Mouse (Mus musculus): Measurements from ENCODE around the gene Krt2. TPM values are rescaled to one million over a fixed set of nuclear protein-coding genes. Genes with fewer than 3 reads are reported as not detected.
A peak's percentile ranks its signal among the peaks of the same experiment; 100 is the strongest.

Krt2 gene
- total RNA-seq (2021): not detected
- not detected in 2 replicates for polyA plus RNA-seq (2012; rRNA removed)
- long read RNA-seq: 0 reads

DNA sequence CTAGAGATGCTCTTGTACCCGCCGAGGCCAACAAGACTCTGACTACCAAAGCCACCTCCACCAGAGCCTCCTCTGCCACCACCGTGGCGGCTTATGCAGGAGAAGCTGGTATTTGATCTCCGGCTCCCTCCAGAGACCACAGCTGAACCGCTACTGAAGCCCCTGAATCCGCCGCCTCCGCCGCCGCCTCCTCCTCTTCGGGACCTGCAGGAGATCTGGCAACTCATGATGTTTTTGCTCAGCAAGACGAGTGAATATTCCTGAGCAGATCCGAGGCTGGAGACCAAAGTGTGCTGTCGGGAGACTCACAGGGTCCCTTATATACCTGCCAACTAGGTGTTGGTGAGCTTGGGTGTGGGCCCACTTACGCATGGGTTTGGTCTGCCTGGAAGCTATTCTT lies at the start of gene Krt2:
Gene Krt2, minus strand, starts transcription at position 295 of the 400 bp plus-strand sequence.
- DNase-seq: no peak

DNA sequence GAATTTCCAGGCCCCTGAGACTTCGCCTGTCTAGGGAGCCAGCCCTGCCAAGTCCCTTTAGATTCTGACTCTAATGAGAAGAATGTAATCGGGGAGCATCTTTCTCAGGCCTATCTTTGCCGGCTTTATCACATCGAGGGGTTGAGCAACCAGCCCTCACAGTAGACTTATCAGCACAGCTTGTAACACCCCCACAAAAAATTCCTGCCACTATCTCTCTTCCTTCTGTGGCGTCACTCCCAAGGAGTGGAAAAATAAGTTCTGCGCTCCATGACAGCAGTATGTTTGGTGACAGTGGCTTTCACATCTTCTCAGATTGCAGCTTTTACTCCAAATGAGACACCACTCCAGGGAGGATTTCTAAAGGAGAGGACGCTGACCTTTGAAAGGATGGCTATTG lies 48.8 kb upstream of the Krt2 start:
- no peak for DNase-seq

DNA sequence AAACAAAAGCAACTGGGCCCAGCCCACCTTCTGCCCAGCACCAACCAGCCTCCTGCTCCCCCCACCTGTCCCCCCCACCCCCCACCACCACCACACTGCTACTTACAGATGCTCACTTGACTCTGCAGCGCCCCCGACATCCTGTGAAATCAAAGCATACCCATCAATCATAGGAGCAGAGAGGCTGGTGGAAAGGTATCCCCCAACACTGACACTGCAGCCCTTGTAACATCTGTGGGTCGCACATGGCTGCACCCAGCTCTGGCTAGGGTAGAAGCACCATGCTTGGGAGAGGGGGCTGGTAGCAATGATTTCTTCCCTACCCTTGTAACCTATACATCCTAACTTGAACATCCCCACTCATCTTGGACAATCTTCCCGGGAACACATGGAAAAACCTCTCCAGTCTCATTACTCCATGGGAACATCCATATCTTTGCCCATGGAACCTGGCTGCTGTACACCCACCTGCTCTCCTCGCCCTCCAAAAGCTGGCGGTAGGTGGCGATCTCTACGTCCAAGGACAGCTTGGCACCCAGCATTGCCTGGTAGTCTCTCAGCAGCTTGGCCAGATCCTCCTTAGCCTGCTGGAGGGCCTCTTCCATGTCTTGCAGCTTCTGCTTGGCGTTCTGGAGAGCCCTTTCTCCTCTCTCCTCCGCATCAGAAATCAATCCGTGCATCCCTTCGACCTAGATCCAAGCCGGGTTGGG lies 42.6 kb upstream of the Krt2 start:
- DNase-seq: no peak

DNA sequence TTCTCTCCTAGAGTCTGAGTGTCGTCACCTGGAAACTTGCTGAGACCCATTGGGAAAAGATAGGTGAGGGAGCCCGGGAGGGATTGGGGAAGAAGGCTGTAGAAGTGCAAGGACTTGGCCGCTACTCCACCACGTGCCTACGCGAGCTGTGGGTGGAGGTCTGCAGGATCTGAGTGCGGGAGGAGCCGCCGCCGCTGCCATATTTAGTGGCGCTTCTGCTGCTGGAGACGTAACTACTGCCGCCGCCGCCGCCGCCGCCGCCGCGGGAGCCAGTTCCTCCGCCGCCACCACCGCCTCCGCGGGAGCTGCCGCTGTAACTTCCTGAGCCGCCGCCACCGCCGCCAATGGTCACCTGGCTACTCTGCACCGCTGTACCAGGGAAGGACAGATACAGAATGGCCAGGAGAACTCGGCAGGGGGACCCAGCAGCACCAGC lies 41.8 kb upstream of the Krt2 start:
- peak; percentile 54 for DNase-seq

DNA sequence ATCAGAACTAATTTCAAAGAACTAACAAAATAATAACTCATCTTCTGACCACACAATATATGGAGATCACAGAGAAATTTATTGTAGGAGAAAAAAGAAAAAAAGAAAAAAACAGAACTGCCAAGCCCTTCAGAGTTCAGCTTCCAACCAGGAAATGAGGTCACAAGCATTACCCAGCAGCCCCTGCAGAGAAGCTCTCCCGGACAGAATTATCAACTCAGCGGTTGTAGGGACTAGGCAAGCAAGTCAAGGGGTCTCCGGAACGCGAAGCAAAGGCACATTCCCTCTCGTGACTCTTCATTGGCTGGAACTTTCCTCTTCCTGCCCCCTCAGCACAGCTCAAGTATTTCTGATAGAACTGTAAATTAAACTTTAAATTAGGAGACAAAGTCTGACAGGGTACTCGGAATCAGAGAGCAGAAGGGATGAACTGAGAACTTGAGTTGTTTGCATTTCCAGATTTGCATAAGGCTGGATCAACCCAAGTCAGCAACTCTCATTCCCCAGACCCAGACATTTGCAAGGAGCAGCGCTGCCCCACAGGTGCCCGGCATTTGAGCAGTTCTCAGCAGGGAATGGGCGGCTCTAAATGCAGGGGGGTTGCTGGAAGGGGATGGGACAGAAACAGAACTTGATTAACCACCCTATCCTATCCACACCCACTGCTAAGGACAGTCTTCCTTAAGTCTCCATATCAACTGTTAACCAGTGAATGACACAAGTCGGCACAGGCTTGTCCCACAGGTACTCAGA lies 40.9 kb upstream of the Krt2 start:
- no peak for DNase-seq

DNA sequence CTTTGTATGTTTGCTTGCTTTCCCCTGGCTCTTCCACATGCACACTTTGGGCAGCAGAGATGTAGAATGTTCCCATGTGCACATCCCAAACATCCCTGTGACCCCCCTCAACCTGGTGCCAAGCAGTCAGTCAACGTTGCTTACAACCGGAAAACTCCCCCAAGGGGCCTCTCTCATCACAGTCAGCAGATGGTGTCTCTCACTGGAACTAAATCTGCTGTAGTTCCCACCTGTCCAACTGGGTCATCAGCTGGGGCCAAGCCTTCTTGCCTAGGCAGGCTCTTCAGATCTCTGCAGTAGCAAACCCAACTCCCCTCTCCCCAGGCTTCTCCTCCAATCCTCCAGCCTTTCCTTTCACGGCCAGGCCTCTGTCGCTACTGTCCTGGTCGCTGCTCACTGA lies 38.7 kb upstream of the Krt2 start:
- no peak for DNase-seq

DNA sequence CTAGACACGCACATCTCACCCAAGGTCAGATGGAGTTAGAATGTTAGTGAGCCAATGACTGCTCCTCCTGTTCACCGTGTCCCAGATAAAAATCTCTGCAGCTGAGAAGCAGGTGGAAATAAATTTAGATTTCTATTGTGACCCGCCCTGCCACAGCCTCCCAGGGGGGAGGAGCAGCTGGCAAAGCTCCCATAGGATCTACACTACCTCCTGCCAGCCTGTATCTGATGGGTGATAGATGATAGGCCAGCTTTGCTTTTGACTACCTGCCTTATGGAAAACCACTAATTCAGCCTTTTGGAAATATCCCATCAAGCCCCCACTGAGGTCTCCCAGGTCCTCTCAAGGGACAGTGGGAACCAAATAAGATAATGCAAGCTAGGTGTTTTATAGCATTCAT lies 37.8 kb upstream of the Krt2 start:
- no peak for DNase-seq

DNA sequence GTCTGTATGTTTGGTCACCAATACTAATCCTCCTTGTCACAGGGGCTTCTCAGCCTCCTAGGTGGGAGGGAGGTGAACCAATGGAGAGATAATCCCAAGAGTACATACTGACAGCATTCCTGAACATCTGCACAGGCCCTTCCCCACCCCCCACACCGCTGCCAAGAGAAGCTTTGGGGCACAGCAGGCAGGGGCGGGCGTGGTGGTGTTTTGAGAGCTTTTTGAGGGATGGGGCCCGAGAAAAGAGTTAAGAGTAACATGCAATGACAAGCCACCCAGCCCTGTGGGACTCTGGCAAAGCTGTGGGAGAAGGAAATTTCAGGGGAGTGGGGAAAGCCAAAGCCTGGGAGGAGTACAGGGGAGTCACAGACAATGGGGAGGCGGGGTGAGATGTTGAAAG lies 36.3 kb upstream of the Krt2 start:
- no peak for DNase-seq

DNA sequence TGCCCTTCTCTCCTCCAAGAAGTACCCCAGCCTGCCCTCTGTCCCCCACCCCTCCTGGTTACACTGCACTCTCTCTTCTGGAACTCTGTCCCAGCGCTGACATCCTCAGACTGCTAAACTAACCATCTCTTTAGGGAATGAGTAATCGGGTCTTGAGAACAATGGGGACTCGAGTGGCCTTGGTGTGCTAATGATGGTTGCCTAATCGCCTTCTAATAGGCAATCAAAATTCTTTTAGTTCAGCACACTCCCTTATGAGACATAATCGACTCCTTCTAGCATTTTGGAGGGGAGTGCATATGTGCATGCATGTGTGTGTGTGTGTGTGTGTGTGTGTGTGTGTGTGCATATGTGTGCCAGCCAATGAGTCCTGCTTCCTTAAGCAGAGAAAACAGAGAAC lies 34.6 kb upstream of the Krt2 start:
- peak; percentile 11 for DNase-seq

DNA sequence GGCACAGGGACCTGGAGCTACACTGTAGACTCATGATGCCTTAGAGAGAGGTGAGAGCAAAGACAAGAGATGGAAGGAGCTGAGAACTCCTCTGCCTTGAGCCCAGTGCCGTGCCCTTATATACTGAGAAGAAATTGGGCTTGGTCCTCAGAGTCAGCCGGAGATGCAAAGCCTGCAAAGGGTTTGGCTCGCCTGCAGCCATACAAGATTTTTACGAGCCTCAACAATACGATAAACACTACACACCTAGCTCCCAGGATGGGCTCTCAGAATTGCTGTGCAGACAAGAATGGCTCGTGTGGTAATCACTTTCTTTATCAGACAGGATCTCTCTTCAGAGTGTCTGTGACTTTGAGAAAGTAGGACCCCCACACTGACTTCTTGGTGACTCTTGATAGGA lies 32.7 kb upstream of the Krt2 start, which contains the start of gene Krt1:
Gene Krt1, minus strand, starts transcription at position 101 of the 400 bp plus-strand sequence.
- no peak for DNase-seq

DNA sequence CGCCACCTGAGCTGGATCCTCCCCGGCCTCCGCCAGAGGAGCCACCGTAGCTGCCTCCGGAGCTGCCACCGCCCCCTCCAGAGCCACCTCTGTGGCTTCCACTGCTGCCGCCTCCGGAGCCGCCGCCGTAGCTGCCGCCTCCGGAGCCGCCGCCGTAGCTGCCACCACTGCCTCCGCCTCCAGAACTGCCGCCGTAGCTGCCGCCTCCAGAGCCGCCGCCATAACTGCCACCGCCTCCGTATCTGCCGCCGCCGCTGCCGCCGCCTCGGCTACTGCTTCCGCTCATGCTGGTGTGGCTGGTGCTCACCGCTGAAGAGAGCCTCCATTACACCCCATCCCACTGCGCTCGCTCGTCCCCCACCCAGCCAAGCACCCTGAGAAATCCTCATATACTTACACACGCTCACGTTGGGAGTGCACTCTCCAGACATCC lies 28.0 kb upstream of the Krt2 start:
- DNase-seq: peak; percentile 72

DNA sequence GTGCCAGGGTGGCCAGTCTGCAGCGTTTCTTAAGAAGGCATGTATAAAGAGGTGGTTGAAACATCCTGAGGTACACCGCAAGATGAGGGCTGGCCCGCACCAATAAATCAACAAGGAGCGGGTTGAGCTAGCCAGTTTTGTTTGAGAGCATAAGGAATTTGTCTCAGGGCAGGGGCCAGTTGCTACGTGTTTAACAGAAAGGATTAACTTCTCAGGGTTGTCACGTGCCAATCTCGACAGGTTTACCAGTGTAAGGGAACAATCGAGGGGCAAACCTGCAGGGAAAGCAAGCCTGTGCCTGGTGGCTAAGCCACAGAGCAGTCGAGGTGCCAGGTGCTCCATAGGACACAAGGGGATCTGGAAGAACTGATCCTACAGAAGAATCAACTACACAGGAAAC lies 25.2 kb upstream of the Krt2 start:
- no peak for DNase-seq

DNA sequence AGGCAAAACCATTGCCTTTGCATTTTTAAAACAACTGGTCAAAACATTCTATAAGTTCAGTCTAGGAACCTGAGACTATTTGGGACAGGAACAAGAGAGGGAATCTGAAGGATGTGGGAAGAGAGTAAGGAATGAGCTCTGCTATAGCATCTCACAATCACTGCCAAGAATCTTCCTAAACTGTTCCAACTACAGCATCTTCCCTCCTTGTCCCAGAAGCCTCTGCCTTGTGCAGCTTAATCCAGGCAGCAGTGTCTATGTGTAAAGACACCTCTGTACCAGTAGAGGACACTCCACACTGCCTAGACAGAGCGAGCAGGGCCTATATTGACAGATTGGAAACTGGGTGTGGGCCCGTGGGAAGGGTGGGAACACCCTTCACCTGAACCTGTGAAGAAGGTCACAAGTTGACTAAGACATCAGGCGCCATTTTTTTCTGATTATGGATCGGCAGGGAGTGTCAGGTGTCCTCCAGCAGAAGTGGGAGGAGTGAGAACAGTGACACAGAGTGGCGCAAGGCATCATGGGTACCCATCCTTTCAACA lies 16.9 kb upstream of the Krt2 start:
- DNase-seq: no peak

DNA sequence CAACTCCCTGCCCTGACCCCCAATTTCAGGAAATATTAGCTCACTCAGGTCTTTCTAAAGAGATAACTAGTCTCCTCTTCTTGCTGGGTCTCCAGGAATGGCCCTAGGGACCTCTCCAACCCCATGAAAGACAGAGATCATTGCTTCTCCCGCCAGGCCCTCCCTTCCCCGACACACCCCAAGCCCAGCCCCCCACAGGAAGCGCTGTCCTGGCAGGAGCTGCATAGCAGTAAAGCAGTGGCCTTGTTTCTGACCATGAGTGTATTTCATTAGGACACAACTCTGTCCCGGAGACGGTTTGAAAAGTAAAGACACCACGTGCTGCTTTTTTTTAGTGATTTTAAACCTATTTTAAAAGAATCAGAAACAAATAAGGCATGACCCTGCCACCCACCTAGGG lies 15.2 kb upstream of the Krt2 start:
- peak; percentile 70 for DNase-seq

DNA sequence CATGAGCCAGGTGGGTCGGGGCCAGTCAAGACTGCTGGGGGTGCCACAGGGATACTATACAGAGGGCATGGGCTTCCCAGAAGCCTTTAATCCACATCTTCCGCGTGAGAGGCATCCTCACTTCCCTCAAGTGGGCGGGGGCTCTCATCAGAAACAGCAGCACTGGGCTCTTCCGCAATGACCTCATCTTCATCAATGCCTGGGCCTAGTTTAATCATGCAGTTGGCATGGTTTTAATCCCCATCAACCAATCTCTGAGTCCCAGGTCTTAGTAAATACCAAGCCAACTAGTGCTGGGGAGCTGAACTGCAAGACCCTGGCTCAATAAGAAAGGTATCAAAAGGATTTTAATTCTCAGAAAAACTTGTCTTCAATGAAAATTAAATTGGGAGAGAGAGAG lies 11.5 kb upstream of the Krt2 start:
- DNase-seq: no peak

DNA sequence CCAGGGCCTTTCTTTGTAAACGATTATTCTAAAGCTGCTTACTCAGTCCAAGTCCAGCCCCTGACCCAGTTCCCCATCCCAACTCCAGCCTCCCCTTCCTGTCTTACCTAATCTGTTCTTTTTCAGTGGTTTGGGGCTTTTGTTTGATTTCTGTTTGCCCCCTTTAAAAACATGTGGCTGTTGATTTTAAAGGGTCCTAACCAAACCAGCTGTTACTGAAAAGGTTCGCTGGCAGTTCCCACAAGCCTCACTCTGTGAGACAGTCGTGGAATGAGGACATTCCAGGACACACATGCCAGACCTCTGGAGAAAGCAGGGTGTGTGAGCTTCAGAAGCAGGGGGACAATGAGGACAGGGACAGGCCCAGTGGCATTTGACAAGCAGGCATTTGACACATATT lies 3.8 kb upstream of the Krt2 start:
- DNase-seq: no peak

DNA sequence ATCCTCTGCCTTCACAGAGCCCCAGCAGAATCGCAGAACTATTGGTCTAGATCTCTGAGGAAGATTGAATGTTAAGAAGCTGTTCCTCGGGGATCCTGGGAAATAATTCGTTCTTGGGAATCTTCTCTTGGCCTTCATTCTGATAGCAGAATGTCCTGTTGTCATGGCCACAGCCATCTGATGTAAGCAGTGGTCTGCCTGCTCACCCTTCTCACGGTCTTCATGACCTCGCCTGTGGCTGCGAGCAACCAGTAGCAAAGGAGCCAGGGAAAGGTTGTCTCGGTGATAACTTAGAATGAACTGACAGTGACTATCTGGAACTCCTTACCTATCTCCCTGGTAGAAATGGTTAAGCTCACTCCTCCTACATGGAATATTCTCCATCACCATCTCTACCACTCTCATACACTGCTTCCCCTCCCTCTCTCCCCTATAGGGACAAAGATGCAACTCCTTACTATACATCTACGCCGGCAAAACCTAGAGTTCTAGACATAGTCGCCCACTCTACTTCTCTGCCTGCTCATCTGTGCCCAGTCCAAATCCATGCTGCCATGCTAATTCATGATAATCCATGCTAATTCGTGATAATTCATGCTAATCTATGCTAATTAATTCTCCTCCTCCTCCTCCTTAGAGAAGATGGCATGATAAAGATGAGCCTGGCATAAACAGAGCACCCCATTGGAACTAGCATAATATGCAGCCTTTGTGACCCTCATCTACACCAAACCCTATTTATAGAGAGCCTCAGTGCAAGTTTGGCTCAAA lies 14.7 kb downstream of the Krt2 start:
- DNase-seq: no peak

DNA sequence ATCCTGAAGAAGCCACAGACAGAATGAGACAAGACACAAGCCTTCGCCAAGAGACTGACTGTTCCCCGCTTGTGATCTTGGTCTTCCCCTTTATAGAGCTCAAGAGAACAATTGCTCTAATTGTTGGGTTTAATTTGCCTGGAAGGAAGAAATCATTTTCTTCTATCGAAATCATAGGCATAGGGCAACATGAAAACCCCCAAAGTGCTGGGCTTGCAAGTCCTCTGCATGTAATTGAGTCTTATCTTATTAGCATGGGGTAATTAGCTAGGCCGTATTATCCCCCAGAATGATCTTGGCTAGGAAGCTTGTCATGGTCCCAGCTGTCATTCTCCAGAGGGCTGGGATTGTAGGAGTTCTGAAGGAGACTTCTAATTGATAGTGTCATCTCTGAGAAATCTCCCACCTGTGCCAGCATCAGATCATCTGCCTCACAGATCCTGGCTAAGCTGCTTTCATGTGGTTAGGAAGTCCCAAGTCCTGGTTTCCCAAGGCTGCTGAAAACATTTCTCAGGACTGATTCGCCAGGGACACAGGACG lies 15.6 kb downstream of the Krt2 start, which contains the start of gene Krt73:
Gene Krt73, minus strand, starts transcription at position 51 of the 540 bp plus-strand sequence.
- DNase-seq: no peak

DNA sequence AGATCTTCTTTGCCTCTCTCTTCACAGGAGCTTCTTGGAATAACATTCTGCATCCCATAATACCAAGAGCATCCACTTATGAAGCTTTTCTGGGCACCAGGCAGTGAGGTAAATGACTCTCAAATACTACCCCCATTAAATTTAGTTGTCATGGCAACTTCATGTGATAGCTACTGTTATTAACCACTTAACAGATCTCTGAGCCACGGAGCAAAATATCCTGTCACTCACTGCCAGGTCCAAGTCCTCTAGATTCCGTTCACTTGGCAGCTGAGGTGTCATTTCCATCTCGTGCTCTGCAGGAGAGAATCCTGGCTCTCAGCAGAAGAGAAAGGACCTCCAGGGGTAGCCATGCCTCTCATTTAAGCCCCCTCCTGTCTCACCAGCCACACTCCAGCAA lies 27.1 kb downstream of the Krt2 start:
- no peak for DNase-seq

DNA sequence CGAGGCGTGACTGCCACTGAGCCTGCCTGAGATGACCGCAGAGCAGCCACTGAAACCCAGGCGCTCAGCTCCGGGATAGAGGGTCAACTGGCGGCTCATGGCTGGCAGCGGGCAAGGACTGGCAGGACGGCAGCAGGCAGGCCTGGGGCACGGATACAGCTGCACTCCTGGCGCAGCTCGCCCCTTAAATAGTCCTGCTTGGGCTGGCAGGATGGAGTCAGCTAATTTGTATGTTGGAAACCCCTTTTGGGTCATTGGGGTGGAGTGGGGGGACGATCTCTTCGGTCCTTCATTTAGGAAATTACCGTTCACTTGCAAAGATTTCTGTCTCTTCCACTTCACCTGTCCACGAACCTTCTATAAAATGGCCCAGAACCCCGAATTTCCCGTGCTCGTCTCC lies 31.6 kb downstream of the Krt2 start, which contains the start of gene Krt72:
Gene Krt72, minus strand, starts transcription at position 101 of the 400 bp plus-strand sequence.
- no peak for DNase-seq

DNA sequence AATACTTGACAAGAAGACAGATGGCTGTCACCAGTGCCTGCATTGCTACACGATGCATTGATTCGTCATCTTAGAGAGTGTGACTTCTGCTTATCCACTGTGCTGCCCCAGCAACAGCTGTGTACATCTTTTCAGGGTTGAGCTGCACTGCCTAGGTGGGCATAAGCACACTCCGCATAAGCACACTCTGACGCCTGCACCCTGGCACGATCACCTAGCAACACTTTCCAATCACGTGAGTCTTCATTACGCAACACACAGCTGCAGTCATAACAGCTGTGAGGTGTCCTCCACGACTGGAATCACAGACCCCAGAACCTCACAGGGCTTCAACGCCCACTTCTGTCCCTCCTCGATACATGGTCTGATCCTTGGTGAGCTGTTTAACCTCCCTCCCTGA lies 44.5 kb downstream of the Krt2 start:
- no peak for DNase-seq

DNA sequence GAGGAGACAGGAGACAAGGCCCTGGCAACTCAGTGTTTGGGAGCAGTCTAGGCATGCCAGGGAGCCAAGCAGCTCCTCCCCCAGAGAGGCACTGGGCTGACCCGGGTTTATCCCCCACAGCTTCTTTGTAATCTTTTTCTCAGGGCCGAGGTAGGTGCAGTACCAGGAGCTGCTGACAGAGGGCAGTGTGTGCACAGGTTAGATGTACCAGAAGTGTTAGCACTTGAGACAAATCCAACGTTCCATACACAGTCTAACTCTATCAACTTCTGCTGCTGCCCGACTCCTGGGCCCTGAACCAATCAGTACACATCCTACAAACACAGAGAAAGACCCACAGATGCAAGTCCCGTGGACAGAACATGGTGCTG lies 45.3 kb downstream of the Krt2 start:
- peak; percentile 78 for DNase-seq

All from adrenal gland, adult 2 months (tissue).